Comparison of ENCODE assay signal across 8 mouse cellular contexts in genomic region chr9:60951071-60951561, GRCm38 (mm10).
DNase-seq lines count a peak whose midpoint lies in the region; ATAC-seq and TF ChIP-seq lines count a peak whose summit lies in the region.

No protein-coding gene starts in this region.

- ATAC-seq in embryonic facial prominence, embryonic 15.5 days (ENCODE audit: insufficient number of reproducible peaks, low FRiP score, low TSS enrichment, low read depth) = peak; percentile 84
- ATAC-seq in granulocyte monocyte progenitor cell, adult 5-6 weeks (replicated peaks; ENCODE audit: poor library complexity, severe bottlenecking) = no peak

- H3K9ac ChIP-seq in embryonic facial prominence, embryonic 15.5 days = no peak overlapping the region

- 5% methylated on average over 10 of the region's 10 CpGs for WGBS in embryonic facial prominence, embryonic 15.5 days
- 24% methylated on average over 10 of the region's 10 CpGs for WGBS in kidney, adult 2 months
- whole genome bisulfite sequencing in midbrain, embryonic 10.5 days = 9% methylated on average over 10 of the region's 10 CpGs

- DNase-seq in testis, postnatal 14 days (ENCODE audit: low spot score) = peak; percentile 17
- DNase-seq in testis, postnatal 10 days (ENCODE audit: low spot score) = no peak
- DNase-seq in kidney, adult 2 months = peak; percentile 34
- DNase-seq in midbrain, embryonic 10.5 days (ENCODE audit: low spot score) = peak; percentile 62
- no peak for DNase-seq in thymus, postnatal 36 days
- no peak for DNase-seq in adrenal gland, postnatal 4 days (ENCODE audit: low spot score in 2 of 2)

- H3K9me3 ChIP-seq in embryonic facial prominence, embryonic 15.5 days (replicated peaks) = no peaks in the 10 kb centered on the region
- H3K9me3 ChIP-seq in midbrain, embryonic 10.5 days (replicated peaks) = no peaks in the 10 kb centered on the region

- H3K36me3 ChIP-seq in embryonic facial prominence, embryonic 15.5 days = no peaks in the 10 kb centered on the region
- H3K36me3 ChIP-seq in kidney, adult 2 months (ENCODE audit: control insufficient read depth, insufficient read depth, low read length) = no peaks in the 10 kb centered on the region
- no peaks in the 10 kb centered on the region for H3K36me3 ChIP-seq in midbrain, embryonic 10.5 days

- peaks cover 45% of the 10 kb centered on the region for H3K4me1 ChIP-seq in embryonic facial prominence, embryonic 15.5 days
- no peaks in the 10 kb centered on the region for H3K4me1 ChIP-seq in kidney, adult 2 months (ENCODE audit: control insufficient read depth, insufficient read depth, low read length)
- H3K4me1 ChIP-seq in midbrain, embryonic 10.5 days = peaks cover 32% of the 10 kb centered on the region

- TF ChIP-seq POLR2A in kidney, adult 2 months (IDR thresholded peaks at IDR 0.05; ENCODE audit: low read depth, low read length) = no peak

- peak overlapping the region; percentile 69 for H3K27ac ChIP-seq in embryonic facial prominence, embryonic 15.5 days (replicated peaks)
- H3K27ac ChIP-seq in kidney, adult 2 months (ENCODE audit: insufficient read depth, low read depth, low read length) = no peak overlapping the region
- H3K27ac ChIP-seq in midbrain, embryonic 10.5 days (replicated peaks) = peak overlapping the region; percentile 83

- no peak for TF ChIP-seq CTCF in kidney, adult 2 months (conservative IDR thresholded peaks at IDR 0.05; ENCODE audit: insufficient read depth, insufficient read length, low read depth, low read length)

- H3K4me3 ChIP-seq in embryonic facial prominence, embryonic 15.5 days (replicated peaks) = no peak overlapping the region
- H3K4me3 ChIP-seq in kidney, adult 2 months (ENCODE audit: insufficient read depth, low read depth, low read length) = no peak overlapping the region
- H3K4me3 ChIP-seq in midbrain, embryonic 10.5 days = no peak overlapping the region

- peaks cover 10% of the 10 kb centered on the region for H3K27me3 ChIP-seq in embryonic facial prominence, embryonic 15.5 days
- H3K27me3 ChIP-seq in kidney, adult 2 months (replicated peaks; ENCODE audit: control insufficient read depth, insufficient read depth, low read length) = no peaks in the 10 kb centered on the region
- peaks cover 18% of the 10 kb centered on the region for H3K27me3 ChIP-seq in midbrain, embryonic 10.5 days (ENCODE audit: low read depth, poor library complexity, severe bottlenecking)

- H3K4me2 ChIP-seq in embryonic facial prominence, embryonic 15.5 days (replicated peaks) = 0 out of 2 replicates have a peak overlapping the region, but pooled peaks have one; percentile 6

Comparison
In these comparisons a context has a peak if more than half of its experiments do, and no peak if none do; other contexts are left out.
1. DNase-seq: peak in testis, postnatal 14 days (single experiment), kidney, adult 2 months (single experiment) and midbrain, embryonic 10.5 days (single experiment); none in testis, postnatal 10 days (single experiment), thymus, postnatal 36 days (0 of 2) and adrenal gland, postnatal 4 days (0 of 2).